Mouse (Mus musculus) neural tube, embryonic 13.5 days (tissue): ENCODE data around the gene Map4. TPM values are rescaled to one million over a fixed set of nuclear protein-coding genes. Genes with fewer than 3 reads are reported as not detected.

Experiments used
- ATAC-seq: fragments of 200-750 bp; cut with Nextera tagmentation; 2 replicates; pipeline ENCODE4 v1.8.0; 2017; ENCODE audit warnings: low read depth, mild to moderate bottlenecking, moderate TSS enrichment, moderate library complexity
- H3K27ac ChIP-seq: fragments of 300-500 bp; sonication (generic); replicated peaks from 2 replicates; pipeline ENCODE4 v1.5.1; 2015; ENCODE audit warnings: moderate library complexity, mild to moderate bottlenecking, inconsistent platforms
- H3K27me3 ChIP-seq: fragments of 300-500 bp; sonication (generic); 2 replicates; pipeline ENCODE4 v1.6.1; 2015; ENCODE audit warnings: mild to moderate bottlenecking, inconsistent platforms
- H3K36me3 ChIP-seq: fragments of 300-500 bp; sonication (generic); 2 replicates; pipeline ENCODE4 v1.6.1; 2015; ENCODE audit warnings: mild to moderate bottlenecking, inconsistent platforms
- H3K4me1 ChIP-seq: fragments of 300-500 bp; sonication (generic); replicated peaks from 2 replicates; pipeline ENCODE4 v1.6.1; 2015; ENCODE audit warnings: inconsistent platforms
- H3K4me2 ChIP-seq: fragments of 300-500 bp; sonication (generic); 2 replicates; pipeline ENCODE4 v1.6.1; 2015; ENCODE audit warnings: inconsistent platforms, mild to moderate bottlenecking, moderate library complexity
- H3K4me3 ChIP-seq: fragments of 300-500 bp; sonication (generic); 2 replicates; pipeline ENCODE4 v1.5.1; 2015; ENCODE audit warnings: mild to moderate bottlenecking, inconsistent platforms
- H3K9ac ChIP-seq: fragments of 300-500 bp; sonication (generic); 2 replicates; pipeline ENCODE4 v1.6.1; 2015; ENCODE audit warnings: moderate library complexity, mild to moderate bottlenecking, inconsistent platforms
- H3K9me3 ChIP-seq: fragments of 300-500 bp; sonication (generic); 2 replicates; pipeline ENCODE4 v1.6.1; 2016; ENCODE audit warnings: inconsistent platforms
- WGBS: fragments of 180-500 bp; shearing (Covaris S2); methylation state at CpG from one replicate; pipeline ENCODE4 v1.1.7; 2015; 5-methylcytosine and 5-hydroxymethylcytosine counted together
- polyA plus RNA-seq: library from polyadenylated mRNA; unstranded; fragments of >200 nt; fragmentation: Nextera tagmentation; extraction: Ambion mirVana; gene quantifications from 2 replicates; pipeline ENCODE4 v1.2.1, GENCODE M21; 2015

Gene Map4
- polyA plus RNA-seq, 1 experiment from 2014 or later, result 176 TPM

DNA sequence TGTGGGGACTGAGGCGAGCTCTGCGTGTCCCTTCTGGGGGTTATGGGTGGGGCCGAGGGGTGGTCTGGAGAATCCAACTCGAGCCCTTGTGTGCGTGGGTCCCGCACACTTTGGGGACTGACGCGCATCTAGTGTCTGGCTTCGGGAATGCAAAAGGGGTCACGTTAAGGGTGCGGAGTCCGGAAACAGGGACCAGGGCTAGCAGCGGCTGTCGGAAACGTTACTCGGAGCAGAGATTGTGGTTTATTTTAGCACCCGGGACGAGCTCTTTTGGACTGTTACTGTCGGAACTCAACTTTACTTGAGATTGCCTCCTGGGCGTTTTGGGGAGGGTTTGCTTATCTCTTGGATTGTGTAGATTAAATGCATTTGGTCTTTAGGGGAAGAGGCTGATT, 1.1 kb downstream of the Map4 start:
- Histone ChIP-seq H3K9ac (peak overlapping the region; percentile 90), H3K27me3 (no peaks in the 10 kb centered on the region), H3K27ac (peak overlapping the region; percentile 96), H3K4me1 (peaks cover 27% of the 10 kb centered on the region), H3K4me3 (peak overlapping the region; percentile 86), H3K4me2 (peak overlapping the region; percentile 79), H3K36me3 (no peaks in the 10 kb centered on the region), H3K9me3 (no peaks in the 10 kb centered on the region)
- whole genome bisulfite sequencing, result under 1% methylated on average over 20 of the region's 20 CpGs
- peak; percentile 1; the same call in 1 of the 2 replicates for ATAC-seq

- Histone ChIP-seq H3K4me1 (peaks cover 27% of the 10 kb centered on the region), H3K9ac (peak overlapping the region; percentile 90), H3K4me3 (peak overlapping the region; percentile 86), H3K27ac (peak overlapping the region; percentile 96), H3K9me3 (no peaks in the 10 kb centered on the region), H3K4me2 (peak overlapping the region; percentile 79), H3K36me3 (no peaks in the 10 kb centered on the region), H3K27me3 (no peaks in the 10 kb centered on the region)
- WGBS, result 1% methylated on average over 12 of the region's 12 CpGs
- ATAC-seq, result no peak
Measured at GRCm38 (mm10) chr9:109932756-109933375, 1.6 kb downstream of the Map4 start.

GRCm38 (mm10) chr9:109939401-109939800, 8.1 kb downstream of the Map4 start:
- Histone ChIP-seq H3K9ac (no peak overlapping the region), H3K9me3 (no peaks in the 10 kb centered on the region), H3K27ac (no peak overlapping the region), H3K4me2 (no peak overlapping the region), H3K36me3 (no peaks in the 10 kb centered on the region), H3K27me3 (no peaks in the 10 kb centered on the region), H3K4me1 (peaks cover 6% of the 10 kb centered on the region), H3K4me3 (no peak overlapping the region)
- ATAC-seq, result no peak
- WGBS, result 93% methylated on average over 3 of the region's 3 CpGs

DNA sequence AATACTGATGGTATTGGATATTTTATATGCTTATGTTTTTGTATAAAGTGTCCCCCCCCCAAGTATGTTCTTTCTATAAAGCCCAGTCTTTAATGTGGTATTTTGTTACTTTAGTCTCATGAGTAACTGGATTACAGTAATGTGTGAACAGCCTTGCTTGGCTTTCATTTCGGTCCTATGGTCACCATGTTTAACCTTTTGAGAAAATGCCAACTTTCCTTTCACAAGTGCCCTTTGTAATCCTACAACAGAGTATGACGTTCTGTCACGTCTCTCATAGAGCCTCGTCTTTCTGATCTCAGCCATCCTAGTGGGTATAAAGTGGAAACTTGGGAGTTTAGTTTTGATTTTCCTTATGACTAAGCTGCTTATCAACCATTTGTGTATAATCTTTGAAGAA, 11.5 kb downstream of the Map4 start:
- WGBS, result 73% methylated on average over 4 of the region's 4 CpGs
- Histone ChIP-seq H3K4me1 (no peaks in the 10 kb centered on the region), H3K9me3 (no peaks in the 10 kb centered on the region), H3K27ac (no peak overlapping the region), H3K27me3 (no peaks in the 10 kb centered on the region), H3K4me3 (no peak overlapping the region), H3K4me2 (no peak overlapping the region), H3K9ac (no peak overlapping the region), H3K36me3 (no peaks in the 10 kb centered on the region)
- ATAC-seq, result no peak

DNA sequence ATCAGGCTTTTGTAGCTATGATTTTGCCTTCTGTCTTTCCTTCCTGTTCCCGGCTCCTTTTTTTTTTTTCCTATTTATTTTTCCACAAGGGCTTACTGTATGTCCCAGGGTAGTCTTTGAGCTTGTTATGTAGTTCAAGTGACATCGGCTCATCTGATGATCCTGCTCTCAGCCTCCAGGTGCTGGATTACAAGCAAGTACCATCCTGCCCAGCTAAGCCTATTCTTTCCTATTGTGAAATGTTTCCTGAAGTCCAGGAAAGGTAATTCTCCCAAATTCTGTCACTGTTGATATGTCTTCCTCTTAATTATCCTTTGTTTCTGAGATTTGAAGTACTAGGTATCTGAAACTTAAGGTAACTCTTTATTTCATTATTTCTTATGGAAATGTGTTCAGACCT, 13.5 kb downstream of the Map4 start:
- ATAC-seq, result no peak
- no peaks in the 10 kb centered on the region for H3K36me3 ChIP-seq
- no peak overlapping the region for H3K9ac ChIP-seq
- H3K4me2 ChIP-seq, result no peak overlapping the region
- no peaks in the 10 kb centered on the region for H3K9me3 ChIP-seq
- H3K4me1 ChIP-seq, result no peaks in the 10 kb centered on the region
- H3K27me3 ChIP-seq, result no peaks in the 10 kb centered on the region
- WGBS, result 78% methylated on average over 2 of the region's 2 CpGs
- H3K27ac ChIP-seq, result no peak overlapping the region
- H3K4me3 ChIP-seq, result no peak overlapping the region

DNA sequence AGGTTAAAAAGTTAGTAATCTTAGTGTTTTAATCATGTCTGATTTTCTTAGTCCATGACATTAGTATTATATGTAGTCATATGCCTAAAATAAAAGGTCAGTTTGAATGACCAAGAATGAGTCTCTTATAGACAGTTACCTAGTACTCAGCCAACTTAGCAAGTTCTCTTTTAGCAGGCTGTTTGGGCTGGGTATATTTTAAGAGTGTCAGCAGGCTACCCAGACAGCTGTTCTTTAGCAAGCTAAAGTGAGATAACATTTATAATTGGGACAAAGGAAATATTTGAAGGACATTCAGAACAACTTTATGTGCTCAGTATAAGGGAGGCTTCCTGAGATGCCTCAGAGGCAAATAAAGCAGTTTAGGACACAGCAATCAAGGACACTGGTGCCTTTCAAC, 17.3 kb downstream of the Map4 start:
- Histone ChIP-seq H3K4me1 (no peaks in the 10 kb centered on the region), H3K4me3 (no peak overlapping the region), H3K36me3 (0 out of 2 replicates have a peak, but pooled peaks cover 2% of the 10 kb centered on the region), H3K9ac (no peak overlapping the region), H3K4me2 (no peak overlapping the region), H3K9me3 (no peaks in the 10 kb centered on the region), H3K27ac (no peak overlapping the region), H3K27me3 (no peaks in the 10 kb centered on the region)
- ATAC-seq, result no peak

DNA sequence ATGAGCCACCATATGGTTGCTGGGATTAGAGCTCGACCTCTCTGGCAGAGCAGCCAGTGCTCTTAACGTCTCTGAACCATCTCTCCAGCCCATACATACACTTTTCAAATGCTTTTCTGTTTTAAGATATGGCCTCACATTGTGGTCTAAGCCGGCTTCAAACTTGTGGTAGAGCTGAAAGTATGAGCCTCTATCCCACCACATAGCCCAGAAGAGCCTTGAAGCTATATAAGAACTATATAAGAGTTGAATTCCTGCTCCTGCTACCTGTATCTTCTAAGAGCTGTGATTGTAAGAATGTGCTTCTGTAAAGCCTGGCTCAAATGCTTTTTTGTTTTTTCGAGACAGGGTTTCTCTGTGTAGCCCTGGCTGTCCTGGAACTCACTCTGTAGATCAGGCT, 18.5 kb downstream of the Map4 start:
- no peaks in the 10 kb centered on the region for H3K9me3 ChIP-seq
- H3K27ac ChIP-seq, result no peak overlapping the region
- H3K4me1 ChIP-seq, result no peaks in the 10 kb centered on the region
- H3K36me3 ChIP-seq, result 0 out of 2 replicates have a peak, but pooled peaks cover 2% of the 10 kb centered on the region
- no peak overlapping the region for H3K4me2 ChIP-seq
- H3K27me3 ChIP-seq, result no peaks in the 10 kb centered on the region
- H3K9ac ChIP-seq, result no peak overlapping the region
- no peak for ATAC-seq
- WGBS, result 92% methylated on average over 4 of the region's 4 CpGs
- no peak overlapping the region for H3K4me3 ChIP-seq

GRCm38 (mm10) chr9:109953538-109953937, 22.3 kb downstream of the Map4 start:
- 0 out of 2 replicates have a peak, but pooled peaks cover 2% of the 10 kb centered on the region for H3K36me3 ChIP-seq
- H3K9ac ChIP-seq, result no peak overlapping the region
- ATAC-seq, result no peak
- no peaks in the 10 kb centered on the region for H3K27me3 ChIP-seq
- no peak overlapping the region for H3K4me2 ChIP-seq
- 91% methylated on average over 8 of the region's 8 CpGs for WGBS
- H3K9me3 ChIP-seq, result no peaks in the 10 kb centered on the region
- H3K27ac ChIP-seq, result no peak overlapping the region
- H3K4me1 ChIP-seq, result no peaks in the 10 kb centered on the region
- no peak overlapping the region for H3K4me3 ChIP-seq

DNA sequence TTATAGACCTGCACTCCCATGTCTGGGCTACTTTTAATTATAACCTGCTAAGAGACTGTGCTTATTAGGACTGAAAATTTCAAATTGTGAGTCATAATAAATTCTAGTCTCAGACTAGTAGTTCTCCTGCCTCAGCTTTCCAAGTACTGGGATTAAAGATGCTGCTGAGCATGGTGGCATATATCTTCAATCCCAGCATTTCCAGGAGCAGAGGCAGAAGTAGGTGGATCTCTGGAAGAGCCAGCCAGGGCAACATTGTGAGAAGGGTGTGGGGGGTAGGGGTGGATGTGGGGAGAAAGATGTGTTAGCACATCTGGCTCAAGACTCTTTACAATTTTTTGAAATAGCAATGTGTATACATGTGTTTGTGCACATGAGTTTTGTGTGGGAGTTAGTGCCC, 23.4 kb downstream of the Map4 start:
- Histone ChIP-seq H3K36me3 (0 out of 2 replicates have a peak, but pooled peaks cover 2% of the 10 kb centered on the region), H3K9me3 (no peaks in the 10 kb centered on the region), H3K4me3 (no peak overlapping the region), H3K9ac (no peak overlapping the region), H3K27me3 (no peaks in the 10 kb centered on the region), H3K27ac (no peak overlapping the region), H3K4me2 (no peak overlapping the region), H3K4me1 (no peaks in the 10 kb centered on the region)
- ATAC-seq, result no peak

- ATAC-seq, result no peak
- WGBS, result 55% methylated on average over 5 of the region's 5 CpGs
- Histone ChIP-seq H3K4me3 (no peak overlapping the region), H3K9me3 (no peaks in the 10 kb centered on the region), H3K4me2 (no peak overlapping the region), H3K9ac (no peak overlapping the region), H3K36me3 (no peaks in the 10 kb centered on the region), H3K27me3 (no peaks in the 10 kb centered on the region), H3K27ac (no peak overlapping the region), H3K4me1 (no peaks in the 10 kb centered on the region)
Measured at GRCm38 (mm10) chr9:109959456-109960150, 28.3 kb downstream of the Map4 start.

DNA sequence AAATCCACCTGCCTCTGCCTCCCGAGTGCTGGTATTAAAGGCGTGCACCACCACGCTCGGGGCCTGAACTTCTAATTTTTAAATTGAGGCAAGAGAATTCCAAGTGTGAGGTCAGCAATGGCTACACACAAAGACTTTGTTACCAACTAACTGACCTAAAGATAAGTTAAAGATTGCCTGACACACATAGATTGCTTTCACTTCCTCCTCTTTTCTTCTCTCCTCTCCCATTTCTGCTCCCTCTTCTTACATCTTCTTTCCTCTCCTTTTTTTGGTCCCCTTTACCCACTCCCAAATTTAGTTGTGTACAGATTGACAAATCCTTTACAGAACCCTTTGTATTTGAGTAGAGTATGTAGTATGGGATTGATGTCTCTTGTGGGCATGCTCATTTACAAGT, 29.3 kb downstream of the Map4 start:
- Histone ChIP-seq H3K36me3 (no peaks in the 10 kb centered on the region), H3K9me3 (no peaks in the 10 kb centered on the region), H3K27ac (no peak overlapping the region), H3K4me2 (no peak overlapping the region), H3K4me1 (no peaks in the 10 kb centered on the region), H3K9ac (no peak overlapping the region), H3K4me3 (no peak overlapping the region), H3K27me3 (no peaks in the 10 kb centered on the region)
- ATAC-seq, result no peak
- WGBS, result 89% methylated on average over 4 of the region's 4 CpGs

- H3K27ac ChIP-seq, result no peak overlapping the region
Measured at GRCm38 (mm10) chr9:109964761-109965160, 33.5 kb downstream of the Map4 start.

More at GRCm38 (mm10) chr9:109964761-109965160, 33.5 kb downstream of the Map4 start:
- Histone ChIP-seq H3K4me2 (no peak overlapping the region), H3K9me3 (no peaks in the 10 kb centered on the region), H3K36me3 (no peaks in the 10 kb centered on the region), H3K4me1 (peaks cover 7% of the 10 kb centered on the region), H3K4me3 (no peak overlapping the region), H3K27me3 (no peaks in the 10 kb centered on the region), H3K9ac (no peak overlapping the region)
- ATAC-seq, result no peak
